Mouse (Mus musculus) testis, postnatal 14 days (tissue): ENCODE measurements at regions not wholly inside any gene's neighbourhood (a gene's known extent, or its start where the extent isn't known, plus 50 kb on each side); places are given as distances from the start of the nearest gene placed in this dataset.
"Not testable (repeated sequence)": the region's sequence is repeated elsewhere in the genome, so short reads cannot be mapped to it uniquely, and the experiment has no call there.

Experiments used
- DNase-seq: peaks from one replicate; pipeline ENCODE4 v3.0.0; 2021; ENCODE audit warnings: low spot score

DNA sequence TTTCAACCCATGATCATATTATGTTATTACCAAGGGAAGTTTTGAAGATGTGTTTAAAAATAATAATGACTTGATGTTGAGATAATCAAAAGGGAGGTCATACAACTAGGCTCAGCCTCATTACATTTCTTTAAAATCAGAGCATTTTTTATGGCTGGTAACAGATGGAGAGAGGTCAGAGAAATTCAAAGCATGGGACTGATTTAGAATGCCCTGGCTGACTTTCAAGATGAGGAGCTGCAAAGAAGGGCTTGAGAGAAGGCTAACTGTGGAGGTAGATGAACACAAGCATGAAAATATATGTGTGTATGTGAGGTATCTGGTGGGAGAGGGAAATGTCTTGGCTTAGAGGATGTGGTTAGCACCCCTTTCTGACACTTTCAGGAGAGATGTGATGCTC is 502.6 kb upstream of the Gdi2 start:
- DNase-seq = not testable (repeated sequence)

DNA sequence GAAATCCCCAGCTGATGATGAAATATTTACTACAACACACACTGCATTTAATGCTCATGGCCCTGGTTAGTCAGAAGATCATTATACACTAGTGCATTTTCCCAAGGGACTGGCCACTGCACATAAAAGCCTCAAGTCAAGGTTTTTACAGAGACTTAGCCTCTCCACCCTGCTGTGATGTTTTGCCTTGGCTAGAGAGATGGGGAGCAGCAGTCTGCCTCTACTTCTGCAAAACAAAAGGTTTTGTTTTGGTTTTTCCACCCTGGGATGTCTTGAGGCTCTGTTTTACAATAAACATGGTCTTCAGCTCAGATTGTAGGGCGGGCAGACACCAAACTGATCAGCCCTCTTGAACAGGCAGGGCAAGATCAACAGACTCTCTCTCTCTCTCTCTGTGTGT is 500.9 kb upstream of the Gdi2 start:
- peak; percentile 16 for DNase-seq

GRCm38 (mm10) chr13:3046381-3047105 is 491.3 kb upstream of the Gdi2 start:
- not testable (repeated sequence) for DNase-seq

DNA sequence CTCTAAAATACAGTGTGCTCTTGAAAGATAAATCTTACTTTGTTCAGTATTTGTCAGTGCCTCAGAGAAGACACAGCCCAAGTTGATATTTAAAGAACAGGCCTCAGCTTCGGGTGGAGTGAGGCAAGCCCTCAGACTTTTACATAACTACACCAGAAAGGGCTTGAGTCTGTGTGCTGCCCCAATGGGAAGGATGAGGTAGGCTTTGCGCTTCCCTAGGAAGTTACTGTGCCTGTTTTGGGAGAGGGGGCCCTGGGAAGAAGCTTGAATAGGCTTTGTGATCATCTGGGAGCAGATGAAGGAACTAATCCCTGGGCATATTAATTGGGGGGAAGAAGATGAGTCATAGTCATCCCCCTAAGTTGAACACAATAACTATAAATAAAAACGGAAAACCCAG is 454.4 kb upstream of the Gdi2 start:
- not testable (repeated sequence) for DNase-seq

DNA sequence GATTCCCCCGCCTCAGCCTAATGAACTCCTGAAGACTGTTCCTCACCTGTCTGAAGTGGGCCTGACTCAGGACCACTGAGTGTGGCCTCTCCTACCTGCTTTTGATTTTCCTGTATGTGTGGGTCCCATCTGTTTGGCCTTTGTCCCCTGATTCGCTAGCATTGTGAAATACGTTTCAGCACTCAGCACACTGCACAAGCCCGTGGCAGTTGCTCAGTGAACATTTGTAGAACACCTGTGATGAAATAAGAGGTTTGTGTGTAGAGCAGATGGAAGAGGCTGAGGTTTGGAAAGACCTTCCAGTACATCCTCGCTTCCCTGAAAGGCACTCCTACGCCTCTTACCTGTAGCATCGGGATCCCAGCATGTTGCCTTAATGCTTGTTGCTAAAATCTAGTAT is 447.9 kb upstream of the Gdi2 start:
- not testable (repeated sequence) for DNase-seq

DNA sequence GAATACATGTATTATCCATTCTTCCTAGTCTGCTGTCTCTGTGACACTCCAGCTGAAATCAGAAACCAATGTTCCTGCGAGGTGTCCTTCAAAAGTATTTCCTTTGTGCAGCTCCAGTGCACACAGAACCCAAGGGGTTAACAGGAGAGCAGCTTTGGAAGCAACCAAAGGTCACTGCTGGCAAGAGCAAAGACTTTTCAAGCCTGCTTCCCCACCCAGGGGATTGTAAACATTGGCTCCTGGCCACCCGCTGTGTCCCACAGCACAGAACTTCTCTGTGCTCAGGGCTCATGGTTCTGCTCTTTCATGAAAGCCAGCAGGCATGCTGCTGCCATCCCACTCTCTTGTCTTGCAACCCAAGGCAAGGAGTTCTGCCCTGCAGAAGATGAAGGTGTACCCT is 431.3 kb upstream of the Gdi2 start:
- not testable (repeated sequence) for DNase-seq

DNA sequence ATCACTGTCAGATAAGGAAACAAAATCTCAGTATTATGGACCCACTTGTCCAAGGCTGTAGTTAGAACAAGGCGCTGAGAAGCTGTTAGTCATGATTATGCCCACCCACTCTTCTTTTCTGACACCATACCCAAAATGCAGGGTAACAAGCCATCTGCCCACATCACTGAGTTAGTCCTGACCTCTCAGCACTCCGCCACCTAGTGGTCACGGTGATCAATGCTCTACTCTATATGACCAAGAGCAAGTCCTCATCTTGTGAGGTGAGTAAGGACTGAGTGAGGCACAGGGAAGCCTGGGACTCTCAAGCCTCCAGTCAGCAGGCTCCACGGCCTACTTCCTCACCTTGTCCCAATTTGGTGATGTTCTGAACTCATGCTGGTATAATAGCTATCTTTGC is 409.7 kb upstream of the Gdi2 start:
- not testable (repeated sequence) for DNase-seq

DNA sequence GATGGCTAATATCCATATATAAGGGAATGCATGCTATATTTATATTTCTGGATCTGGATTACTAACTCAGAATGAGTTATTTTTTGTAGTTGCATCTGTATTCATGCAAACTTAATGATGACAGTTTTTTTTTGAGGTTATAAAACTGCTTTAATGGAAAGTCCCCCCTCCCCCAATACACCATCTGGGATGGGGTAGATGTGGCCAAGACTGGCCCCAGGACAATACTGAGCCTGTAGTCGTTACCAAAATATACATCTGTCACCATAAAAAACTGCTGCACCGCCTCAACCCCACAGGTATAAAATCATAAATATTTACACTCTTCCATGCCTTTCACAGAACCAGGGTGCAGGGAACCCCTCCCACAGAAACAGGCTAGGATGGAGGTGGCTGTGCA is 400.6 kb upstream of the Gdi2 start:
- DNase-seq = not testable (repeated sequence)

DNA sequence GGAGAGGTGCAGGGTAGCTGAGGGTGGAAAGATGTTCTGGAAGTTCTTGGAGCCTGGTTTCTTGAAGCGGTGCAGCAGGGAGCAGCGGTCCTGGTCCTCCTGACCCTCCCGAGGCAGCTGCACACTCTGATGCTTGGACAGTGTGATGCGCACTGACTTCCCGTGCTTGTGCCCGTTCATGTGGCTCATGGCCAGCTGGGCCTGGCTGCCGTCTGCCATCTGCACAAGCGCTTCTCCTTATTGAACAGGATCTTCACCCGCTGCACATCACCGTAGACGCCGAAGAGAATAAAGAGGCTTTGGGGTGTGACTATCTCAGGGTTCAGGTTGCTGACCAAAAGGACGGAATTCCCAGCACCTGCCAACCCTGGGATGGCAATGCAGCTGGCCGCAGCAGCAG is 399.2 kb upstream of the Gdi2 start:
- DNase-seq = no peak

DNA sequence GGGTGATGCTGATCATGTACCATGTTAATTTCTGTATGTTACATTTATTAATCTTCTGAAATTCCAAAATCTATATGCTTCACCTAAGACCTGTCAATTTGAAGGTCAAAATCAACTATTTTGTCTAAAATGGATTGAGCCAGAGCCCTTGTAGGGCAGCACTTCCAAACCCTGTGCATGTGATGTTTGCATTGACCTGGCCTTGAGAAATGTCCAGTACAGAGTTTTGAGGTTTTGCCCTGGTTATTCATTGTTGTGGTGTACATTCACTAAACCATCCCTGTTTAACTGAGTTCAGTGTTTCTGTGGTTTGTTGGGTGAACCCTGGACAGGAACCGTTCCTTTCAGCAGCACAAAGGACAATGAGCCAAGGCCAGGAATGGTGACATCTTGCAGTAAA is 392.4 kb upstream of the Gdi2 start:
- not testable (repeated sequence) for DNase-seq
